Mouse (Mus musculus): ENCODE measurements at regions not wholly inside any gene's neighbourhood (a gene's known extent, or its start where the extent isn't known, plus 50 kb on each side); places are given as distances from the start of the nearest gene placed in this dataset.

DNA sequence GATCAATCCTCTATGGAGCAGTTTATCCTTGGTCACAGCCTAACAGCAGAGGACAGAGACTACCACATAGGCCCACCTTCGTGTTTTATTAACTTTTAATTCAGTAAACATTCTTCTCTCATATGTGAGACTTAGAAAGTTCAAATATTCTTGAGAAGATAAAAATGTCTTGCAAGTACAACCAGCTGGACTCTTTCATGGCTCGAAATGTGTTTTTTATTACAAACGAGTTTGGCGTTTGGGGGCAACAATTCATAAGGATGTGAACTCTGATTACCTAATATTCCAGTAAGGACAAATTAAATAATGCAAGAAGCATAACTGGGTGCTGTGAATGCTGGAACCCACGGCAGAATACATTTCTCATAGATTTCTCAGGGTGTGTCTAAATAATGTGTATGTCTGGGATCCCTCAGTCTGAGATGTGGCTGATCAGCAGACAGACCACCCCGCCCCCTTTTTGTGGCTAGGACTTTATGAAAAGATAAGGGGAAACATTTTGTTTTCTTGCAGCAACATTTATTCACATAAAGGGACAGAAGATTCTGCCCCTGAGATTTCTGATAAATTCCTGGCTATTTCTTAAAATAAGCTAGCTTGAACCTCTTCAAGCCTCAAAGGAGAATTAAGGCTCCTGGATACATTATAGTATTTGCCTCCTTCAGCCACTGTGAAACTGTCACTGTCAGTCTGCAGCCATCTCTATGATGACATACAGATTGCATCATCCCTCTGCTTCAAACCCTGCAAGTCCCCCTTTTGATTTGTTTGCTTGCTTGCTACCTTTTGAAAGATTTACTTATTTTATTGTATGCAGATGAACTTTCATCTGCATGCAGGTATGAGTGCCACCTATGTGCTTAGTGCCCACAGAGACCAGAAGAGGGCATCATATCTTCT lies 69.2 kb upstream of the Gucy1a1 start:
- WGBS = 66% methylated on average over 6 of the region's 6 CpGs
- no peak overlapping the region for H3K9ac ChIP-seq (ENCODE audit: low read depth, low read length)

DNA sequence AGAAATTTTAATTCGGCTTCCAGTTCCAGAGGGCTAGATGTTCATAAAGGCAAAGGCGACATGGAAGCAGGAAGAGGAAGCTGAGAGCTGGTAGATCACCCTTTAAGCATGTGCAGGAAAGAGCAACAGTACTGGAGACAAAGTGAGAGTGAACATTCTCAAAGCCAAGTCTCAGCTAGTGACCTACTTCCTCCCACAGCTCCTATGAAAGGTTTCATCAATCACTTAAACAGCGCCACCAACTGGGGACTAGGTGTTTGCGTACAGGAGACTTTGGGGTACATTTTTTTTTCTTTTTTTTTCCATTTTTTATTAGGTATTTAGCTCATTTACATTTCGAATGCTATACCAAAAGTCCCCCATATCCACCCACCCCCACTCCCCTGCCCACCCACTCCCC lies 61.7 kb upstream of the Gucy1a1 start:
- Histone ChIP-seq H3K9ac (ENCODE audit: low read depth, low read length) (no peak overlapping the region), H3K4me3 (no peak overlapping the region), H3K36me3 (ENCODE audit: control insufficient read depth, insufficient read depth, low read length) (no peaks in the 10 kb centered on the region), H3K79me2 (replicated peaks; ENCODE audit: control insufficient read depth, insufficient read depth, low read length) (no peaks in the 10 kb centered on the region), H3K4me1 (ENCODE audit: control insufficient read depth, insufficient read depth, low read length) (no peaks in the 10 kb centered on the region), H3K27ac (peak overlapping the region; percentile 9; the same call in 1 of the 2 replicates), H3K27me3 (ENCODE audit: control insufficient read depth, insufficient read depth, low read length) (no peaks in the 10 kb centered on the region)
- TF ChIP-seq POLR2A (IDR thresholded peaks at IDR 0.05; ENCODE audit: insufficient read depth, low read depth, low read length) = no peak
- peak; percentile 50 for TF ChIP-seq CTCF (IDR thresholded peaks at IDR 0.05)
- no peak for TF ChIP-seq EP300 (IDR thresholded peaks at IDR 0.05; ENCODE audit: insufficient read depth, low read depth, low read length)
- DNase-seq = peak in 1 of 2 experiments; percentile 2
- 78% methylated on average over 5 of the region's 5 CpGs for WGBS
- intact Hi-C loops (cut with DNase I) = no loop called here

More for the DNA sequence above, 69.2 kb upstream of the Gucy1a1 start:
- Histone ChIP-seq H3K4me1 (ENCODE audit: control insufficient read depth, insufficient read depth, low read length) (no peaks in the 10 kb centered on the region; the same call in 1 of the 2 replicates), H3K36me3 (ENCODE audit: control insufficient read depth, insufficient read depth, low read length) (no peaks in the 10 kb centered on the region), H3K27ac (no peak overlapping the region), H3K4me3 (no peak overlapping the region), H3K79me2 (replicated peaks; ENCODE audit: control insufficient read depth, insufficient read depth, low read length) (no peaks in the 10 kb centered on the region), H3K27me3 (ENCODE audit: control insufficient read depth, insufficient read depth, low read length) (no peaks in the 10 kb centered on the region)
- no peak for DNase-seq
- intact Hi-C loops (cut with DNase I) = no loop called here
- TF ChIP-seq CTCF (IDR thresholded peaks at IDR 0.05) = no peak
- no peak for TF ChIP-seq POLR2A (IDR thresholded peaks at IDR 0.05; ENCODE audit: insufficient read depth, low read depth, low read length)
- TF ChIP-seq EP300 (IDR thresholded peaks at IDR 0.05; ENCODE audit: insufficient read depth, low read depth, low read length) = no peak
